ENCODE assay signal across 18 mouse cellular contexts in the genomic region with DNA sequence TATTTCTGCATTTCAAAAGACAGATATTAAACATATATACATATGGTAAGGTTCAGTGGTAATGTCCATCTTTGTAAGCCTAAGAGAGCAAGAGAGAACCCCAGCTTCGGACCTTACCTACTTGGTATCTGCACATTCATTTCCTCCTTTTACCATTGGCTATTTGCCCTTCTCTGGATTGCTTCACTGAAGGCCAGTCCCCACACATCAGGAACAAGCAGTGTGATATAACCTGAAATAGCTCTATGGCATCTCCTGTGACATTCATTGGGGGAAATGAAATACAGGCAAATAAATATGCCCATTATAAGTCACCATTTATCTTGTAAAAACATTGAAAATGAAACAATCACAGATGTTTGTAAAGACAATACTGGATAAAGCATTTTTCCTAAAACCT. TPM values are rescaled to one million over a fixed set of nuclear protein-coding genes. Genes with fewer than 3 reads are reported as not detected.
A peak's percentile ranks its signal among the peaks of the same experiment; 100 is the strongest.
DNase-seq lines count a peak whose midpoint lies in the region; ATAC-seq lines count a peak whose summit lies in the region.
"Had no signal": no experiment of that assay in that cellular context is flagged by ENCODE, and none has a peak within 500 bp of the region (broad histone marks: within the 10 kb centered on the region; RNA-seq: fewer than 3 reads in every experiment).

No protein-coding gene starts in this region.

- no peak for ATAC-seq in neural tube, embryonic 11.5 days (ENCODE audit: insufficient read depth, low FRiP score, low TSS enrichment)
- no peak for ATAC-seq in midbrain, embryonic 12.5 days (ENCODE audit: low FRiP score, low read depth)
- ATAC-seq: intestine, postnatal 0 days; liver, postnatal 0 days had no signal

- WGBS in neural tube, embryonic 11.5 days, result 3% methylated on average over 1 of the region's 1 CpGs
- WGBS in hindbrain, embryonic 10.5 days, result 3% methylated on average over 1 of the region's 1 CpGs
- WGBS in midbrain, embryonic 12.5 days, result 2% methylated on average over 1 of the region's 1 CpGs

- H3K27ac ChIP-seq in neural tube, embryonic 11.5 days (ENCODE audit: low read depth, low read length), result 0 out of 2 replicates have a peak overlapping the region, but pooled peaks have one; percentile 27
- peak overlapping the region; percentile 99 for H3K27ac ChIP-seq in hindbrain, embryonic 10.5 days
- peak overlapping the region; percentile 75 for H3K27ac ChIP-seq in midbrain, embryonic 12.5 days (replicated peaks)
- H3K27ac ChIP-seq: macrophage had no signal

- H3K4me1 ChIP-seq in neural tube, embryonic 11.5 days (ENCODE audit: control insufficient read depth, insufficient read depth, low read length), result peaks cover 5% of the 10 kb centered on the region; the same call in 1 of the 2 replicates
- peaks cover 27% of the 10 kb centered on the region for H3K4me1 ChIP-seq in hindbrain, embryonic 10.5 days (replicated peaks)
- H3K4me1 ChIP-seq in midbrain, embryonic 12.5 days, result peaks cover 11% of the 10 kb centered on the region

- peak overlapping the region; percentile 65 for H3K9ac ChIP-seq in neural tube, embryonic 11.5 days (ENCODE audit: low read length)
- H3K9ac ChIP-seq in midbrain, embryonic 12.5 days (replicated peaks), result peak overlapping the region; percentile 80
- H3K9ac ChIP-seq: liver, postnatal 0 days had no signal

- H3K36me3 ChIP-seq in neural tube, embryonic 11.5 days (ENCODE audit: control insufficient read depth, insufficient read depth, low read length), result no peaks in the 10 kb centered on the region
- peaks cover 16% of the 10 kb centered on the region; the same call in 1 of the 2 replicates for H3K36me3 ChIP-seq in hindbrain, embryonic 10.5 days
- no peaks in the 10 kb centered on the region for H3K36me3 ChIP-seq in midbrain, embryonic 12.5 days

- H3K4me3 ChIP-seq in neural tube, embryonic 11.5 days (ENCODE audit: low read depth, low read length), result peak overlapping the region; percentile 93
- H3K4me3 ChIP-seq in hindbrain, embryonic 10.5 days, result peak overlapping the region; percentile 82
- H3K4me3 ChIP-seq in midbrain, embryonic 12.5 days, result peak overlapping the region; percentile 74

- DNase-seq in neural tube, embryonic 11.5 days (ENCODE audit: low spot score), result no peak
- no peak for DNase-seq in neural tube, embryonic 10.5 days (ENCODE audit: extremely low spot score, low spot score)
- no peak for DNase-seq in hindbrain, embryonic 10.5 days (ENCODE audit: low spot score)
- no peak for DNase-seq in lung, postnatal 25 days (ENCODE audit: low spot score)
- DNase-seq in heart, postnatal 36 days, result no peak
- DNase-seq in MN1 (ENCODE audit: low spot score), result no peak
- DNase-seq in spleen, postnatal 4 days (ENCODE audit: low spot score in 2 of 2), result no peak
- DNase-seq: adrenal gland, adult 8-10 months; cerebellum, adult 9-11 months; kidney, postnatal 4 days; liver, postnatal 0 days; right cerebral cortex, adult 18-20 months; spleen, adult 18-20 months had no signal

- peak overlapping the region; percentile 44 for H3K4me2 ChIP-seq in neural tube, embryonic 11.5 days (ENCODE audit: low read depth)
- peak overlapping the region; percentile 77 for H3K4me2 ChIP-seq in midbrain, embryonic 12.5 days (replicated peaks)

- H3K27me3 ChIP-seq in neural tube, embryonic 11.5 days (ENCODE audit: control insufficient read depth, insufficient read depth, low read length), result peaks cover 7% of the 10 kb centered on the region; the same call in 1 of the 2 replicates
- H3K27me3 ChIP-seq in hindbrain, embryonic 10.5 days (ENCODE audit: insufficient read depth, poor library complexity, severe bottlenecking), result peaks cover 55% of the 10 kb centered on the region
- H3K27me3 ChIP-seq in midbrain, embryonic 12.5 days, result no peaks in the 10 kb centered on the region

- H3K9me3 ChIP-seq in neural tube, embryonic 11.5 days (ENCODE audit: control insufficient read depth, low read length), result no peaks in the 10 kb centered on the region
- no peaks in the 10 kb centered on the region for H3K9me3 ChIP-seq in hindbrain, embryonic 10.5 days
- H3K9me3 ChIP-seq in midbrain, embryonic 12.5 days, result no peaks in the 10 kb centered on the region

- intact Hi-C loops in heart, postnatal 36 days (cut with DNase I), result loop anchor here (10.0 kb wide), 1 partner anchor 800 kb away; a partner anchor contains a TSS

RNA-seq across cellular contexts. Expression of a gene that starts 3.6 kb away (rescaled TPM):
- 28.2 and 31.3 TPM in 2 replicates for polyA plus RNA-seq in neural tube, embryonic 11.5 days (2014; fragmentation: Nextera tagmentation; extraction: Ambion mirVana)
- 44.0 and 45.4 TPM in 2 replicates for polyA plus RNA-seq in hindbrain, embryonic 10.5 days (2016; fragmentation: Nextera tagmentation; extraction: Ambion mirVana)
- 79.8 and 91.9 TPM in 2 replicates for polyA plus RNA-seq in midbrain, embryonic 12.5 days (2016; fragmentation: Nextera tagmentation; extraction: Ambion mirVana)
- total RNA-seq in heart, postnatal 36 days (2021), result not detected
- total RNA-seq: granulocyte monocyte progenitor cell, adult 5-6 weeks had no signal
- polyA plus RNA-seq: heart, postnatal 0 days; intestine, postnatal 0 days; liver, postnatal 0 days; macrophage had no signal

Comparison
In these comparisons a context has a peak if more than half of its experiments do, and no peak if none do; other contexts are left out.
1. H3K27ac ChIP-seq: peak in every context shown above with its lines; median percentile 99 in hindbrain, embryonic 10.5 days; 75 in midbrain, embryonic 12.5 days; 27 in neural tube, embryonic 11.5 days.